Mouse (Mus musculus) C2C12 (cell line): ENCODE results near the gene Cdca4. TPM values are rescaled to one million over a fixed set of nuclear protein-coding genes. Genes with fewer than 3 reads are reported as not detected.
A peak's percentile ranks its signal among the peaks of the same experiment; 100 is the strongest.

Experiments used
- H3K27me3 ChIP-seq: one replicate; pipeline ENCODE4 v1.6.1; 2011; ENCODE audit not compliant: control insufficient read depth, insufficient read depth, insufficient read length
- H3K36me3 ChIP-seq: one replicate; pipeline ENCODE4 v1.6.1; 2011; ENCODE audit not compliant: control insufficient read depth, insufficient read depth
- H3K4me3 ChIP-seq: one replicate; pipeline ENCODE4 v1.5.1; 2011; ENCODE audit warnings: mild to moderate bottlenecking, control low read depth; ENCODE audit not compliant: poor library complexity, insufficient read depth, severe bottlenecking
- H3K79me2 ChIP-seq: one replicate; pipeline ENCODE4 v1.6.1; 2011; ENCODE audit not compliant: control insufficient read depth, insufficient read depth
- H3K79me3 ChIP-seq: one replicate; pipeline ENCODE4 v1.6.1; 2011; ENCODE audit warnings: low read depth, control low read depth
- H3ac ChIP-seq: one replicate; pipeline ENCODE3; 2011; ENCODE audit warnings: low read depth; ENCODE audit not compliant: control insufficient read depth, insufficient read length
- CEBPB ChIP-seq: IDR thresholded peaks from one replicate; pipeline ENCODE4 v1.6.1; 2011; ENCODE audit warnings: low read depth, mild to moderate bottlenecking, control low read depth, moderate library complexity
- CTCF ChIP-seq: IDR thresholded peaks from one replicate; pipeline ENCODE4 v1.5.1; 2011; ENCODE audit not compliant: control insufficient read depth, insufficient read depth, insufficient read length
- FOSL1 ChIP-seq: IDR thresholded peaks from one replicate; pipeline ENCODE4 v1.8.0; 2011; ENCODE audit warnings: mild to moderate bottlenecking, low read length; ENCODE audit not compliant: poor library complexity, insufficient read depth, severe bottlenecking
- MAX ChIP-seq: IDR thresholded peaks from one replicate; pipeline ENCODE4 v1.6.1; 2011; ENCODE audit warnings: mild to moderate bottlenecking, control low read depth
- MYOD1 ChIP-seq: IDR thresholded peaks from one replicate; pipeline ENCODE4 v1.6.1; 2011; ENCODE audit warnings: low read depth; ENCODE audit not compliant: control insufficient read depth, insufficient read length
- MYOG ChIP-seq: IDR thresholded peaks from one replicate; pipeline ENCODE4 v1.6.1; 2011; ENCODE audit not compliant: control insufficient read depth, insufficient read length; ENCODE audit errors: extremely low read depth
- USF1 ChIP-seq: IDR thresholded peaks from one replicate; pipeline ENCODE4 v1.6.1; 2011; ENCODE audit warnings: low read depth, mild to moderate bottlenecking, control low read depth, moderate library complexity
- polyA plus RNA-seq: library from polyadenylated mRNA; unstranded; fragments of >200 nt; fragmentation: generic; extraction: Trizol; gene quantifications from one replicate; pipeline ENCODE4 v1.2.1, GENCODE M21; 2012; ENCODE audit warnings: missing spikeins

Cdca4 gene
- polyA plus RNA-seq, 1 experiment, result 61.9 TPM

- TF ChIP-seq MAX (no peak), CTCF (no peak), MYOG (no peak), MYOD1 (no peak), USF1 (no peak), FOSL1 (no peak), CEBPB (no peak)
- Histone ChIP-seq H3K79me3 (no peaks in the 10 kb centered on the region), H3K27me3 (no peaks in the 10 kb centered on the region), H3K79me2 (no peaks in the 10 kb centered on the region), H3K4me3 (no peak within 1 kb of the TSS), H3ac (no peak within 1 kb of the TSS), H3K36me3 (no peaks in the 10 kb centered on the region)
Measured at GRCm38 (mm10) chr12:112868178-112869087, 39.2 kb upstream of the Cdca4 start, which contains the start of gene Gpr132. Gene Gpr132, minus strand, starts transcription at chr12:112868228.

DNA sequence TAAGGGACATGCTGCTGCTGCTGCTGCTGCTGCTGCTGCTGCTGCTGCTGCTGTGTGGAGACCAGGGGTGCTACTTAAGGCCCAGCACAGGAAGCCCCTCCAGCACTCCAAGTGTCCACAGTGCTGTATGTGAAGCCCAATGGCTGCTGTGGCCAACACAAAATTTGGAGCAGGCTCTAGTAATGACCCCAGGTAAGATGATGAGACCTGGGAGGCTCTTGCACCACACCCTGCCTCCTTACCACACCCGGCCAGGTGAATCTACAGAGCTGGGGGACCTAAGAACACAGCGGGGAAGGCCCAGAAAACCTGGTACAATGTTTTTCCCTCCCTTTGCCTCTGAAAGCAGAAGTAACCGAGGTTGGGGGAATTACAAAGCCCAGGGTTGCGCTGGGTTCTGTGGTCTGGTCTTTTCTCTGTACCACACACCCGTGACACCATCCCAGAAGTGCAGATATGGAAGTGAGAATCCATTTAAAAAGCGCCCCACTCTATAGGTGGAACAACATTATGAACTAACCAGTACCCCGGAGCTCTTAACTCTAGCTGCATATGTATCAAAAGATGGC is 38.0 kb upstream of the Cdca4 start:
- Histone ChIP-seq H3K36me3 (no peaks in the 10 kb centered on the region), H3K79me2 (no peaks in the 10 kb centered on the region), H3K27me3 (no peaks in the 10 kb centered on the region), H3ac (no peak overlapping the region), H3K79me3 (no peaks in the 10 kb centered on the region), H3K4me3 (no peak overlapping the region)
- TF ChIP-seq FOSL1 (no peak), CEBPB (no peak), MAX (no peak), MYOD1 (no peak), USF1 (no peak), CTCF (no peak), MYOG (no peak)

GRCm38 (mm10) chr12:112866467-112867080 is 37.4 kb upstream of the Cdca4 start:
- Histone ChIP-seq H3K36me3 (no peaks in the 10 kb centered on the region), H3ac (no peak overlapping the region), H3K4me3 (no peak overlapping the region), H3K79me2 (no peaks in the 10 kb centered on the region), H3K79me3 (no peaks in the 10 kb centered on the region), H3K27me3 (no peaks in the 10 kb centered on the region)
- TF ChIP-seq MAX, result no peak
- no peak for TF ChIP-seq CTCF
- no peak for TF ChIP-seq USF1
- no peak for TF ChIP-seq FOSL1
- TF ChIP-seq CEBPB, result no peak
- TF ChIP-seq MYOG, result no peak
- no peak for TF ChIP-seq MYOD1

DNA sequence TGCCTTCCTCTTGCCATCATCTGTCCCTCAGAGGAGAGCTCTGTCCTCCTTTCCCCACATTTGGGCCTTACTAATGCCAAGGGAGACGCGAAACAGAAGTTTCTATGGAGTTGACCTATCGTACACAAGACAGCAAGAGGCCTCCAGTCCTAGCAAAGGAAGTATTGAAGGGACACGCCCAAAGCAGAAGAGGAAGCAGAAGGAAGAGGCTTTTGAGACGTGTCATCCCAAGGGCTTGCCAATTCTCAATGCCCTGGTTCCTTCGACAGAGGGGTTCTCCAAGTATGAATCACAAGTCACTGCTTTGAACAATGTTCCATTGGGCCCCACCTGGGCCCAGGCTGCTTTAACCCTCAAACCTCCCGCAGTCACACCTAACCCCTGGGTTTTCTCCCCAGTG is 35.6 kb upstream of the Cdca4 start:
- TF ChIP-seq CTCF, result no peak
- TF ChIP-seq FOSL1, result no peak
- no peak for TF ChIP-seq CEBPB
- no peak for TF ChIP-seq USF1
- TF ChIP-seq MYOD1, result no peak
- no peak overlapping the region for H3K4me3 ChIP-seq
- H3K79me2 ChIP-seq, result no peaks in the 10 kb centered on the region
- H3ac ChIP-seq, result no peak overlapping the region
- H3K36me3 ChIP-seq, result no peaks in the 10 kb centered on the region
- no peaks in the 10 kb centered on the region for H3K79me3 ChIP-seq
- no peaks in the 10 kb centered on the region for H3K27me3 ChIP-seq

- TF ChIP-seq MYOD1, result peak; percentile 70
- TF ChIP-seq MYOG, result no peak
- no peak for TF ChIP-seq CTCF
- TF ChIP-seq FOSL1, result no peak
- TF ChIP-seq MAX, result no peak
- no peak for TF ChIP-seq CEBPB
- TF ChIP-seq USF1, result no peak
- no peaks in the 10 kb centered on the region for H3K36me3 ChIP-seq
- no peaks in the 10 kb centered on the region for H3K79me3 ChIP-seq
- no peaks in the 10 kb centered on the region for H3K27me3 ChIP-seq
- no peak overlapping the region for H3ac ChIP-seq
- no peaks in the 10 kb centered on the region for H3K79me2 ChIP-seq
- no peak overlapping the region for H3K4me3 ChIP-seq
Measured at GRCm38 (mm10) chr12:112861911-112862321, 32.7 kb upstream of the Cdca4 start.
